8 mouse cellular contexts compared by ENCODE assay signal in genomic region chr13:100651439-100652186, GRCm38 (mm10). TPM values are rescaled to one million over a fixed set of nuclear protein-coding genes. Genes with fewer than 3 reads are reported as not detected.
DNase-seq lines count a peak whose midpoint lies in the region; ATAC-seq and TF ChIP-seq lines count a peak whose summit lies in the region.

TSS of gene Taf9 (plus strand) at chr13:100651579.

- peaks cover 40% of the 10 kb centered on the region for H3K36me3 ChIP-seq in hindbrain, embryonic 10.5 days
- peaks cover 34% of the 10 kb centered on the region for H3K36me3 ChIP-seq in liver, embryonic 13.5 days
- 0 out of 2 replicates have a peak, but pooled peaks cover 3% of the 10 kb centered on the region for H3K36me3 ChIP-seq in stomach, postnatal 0 days (ENCODE audit: control insufficient read depth, insufficient read depth, low read length)

- peak within 1 kb of the TSS; percentile 94 for H3K4me3 ChIP-seq in hindbrain, embryonic 10.5 days
- H3K4me3 ChIP-seq in liver, embryonic 13.5 days (replicated peaks) = peak within 1 kb of the TSS; percentile 93
- peak within 1 kb of the TSS; percentile 90 for H3K4me3 ChIP-seq in stomach, postnatal 0 days (ENCODE audit: low read depth, low read length)

- peak in 1 of 2 experiments; percentile 12 for DNase-seq in frontal cortex, adult 2 months (ENCODE audit: extremely low spot score in 1 of 2, low spot score in 1 of 2)
- no peak for DNase-seq in frontal cortex, postnatal 25 days (ENCODE audit: low spot score in 2 of 2)
- DNase-seq in 3T3-L1 (ENCODE audit: low read depth, low spot score) = peak; percentile 56
- peak; percentile 28 for DNase-seq in c-Kit-positive CD71-positive TER-119-positive erythroid progenitor cells, embryonic 14.5 days (ENCODE audit: low spot score)
- DNase-seq in hindbrain, embryonic 10.5 days (ENCODE audit: low spot score) = no peak
- no peak for DNase-seq in liver, embryonic 13.5 days
- DNase-seq in stomach, postnatal 0 days (ENCODE audit: low spot score) = no peak
- no peak for DNase-seq in cerebellum, adult 9-10 months

- TF ChIP-seq CTCF in stomach, postnatal 0 days (IDR thresholded peaks at IDR 0.05; ENCODE audit: low read depth) = no peak

- H3K9me3 ChIP-seq in hindbrain, embryonic 10.5 days = no peaks in the 10 kb centered on the region
- H3K9me3 ChIP-seq in liver, embryonic 13.5 days (replicated peaks) = no peaks in the 10 kb centered on the region
- no peaks in the 10 kb centered on the region for H3K9me3 ChIP-seq in stomach, postnatal 0 days (ENCODE audit: control insufficient read depth, low read length)

- no peaks in the 10 kb centered on the region for H3K27me3 ChIP-seq in hindbrain, embryonic 10.5 days (ENCODE audit: insufficient read depth, poor library complexity, severe bottlenecking)
- H3K27me3 ChIP-seq in liver, embryonic 13.5 days = no peaks in the 10 kb centered on the region
- H3K27me3 ChIP-seq in stomach, postnatal 0 days (ENCODE audit: control insufficient read depth, insufficient read depth, low read length) = no peaks in the 10 kb centered on the region

- under 1% methylated on average over 63 of the region's 63 CpGs for WGBS in hindbrain, embryonic 10.5 days
- WGBS in liver, embryonic 13.5 days (ENCODE audit: insufficient replicate concordance) = under 1% methylated on average over 62 of the region's 63 CpGs
- WGBS in stomach, postnatal 0 days = 0% methylated on average over 54 of the region's 63 CpGs

- peaks cover 9% of the 10 kb centered on the region for H3K4me1 ChIP-seq in hindbrain, embryonic 10.5 days (replicated peaks)
- peaks cover 20% of the 10 kb centered on the region for H3K4me1 ChIP-seq in liver, embryonic 13.5 days (replicated peaks)
- H3K4me1 ChIP-seq in stomach, postnatal 0 days (replicated peaks; ENCODE audit: control insufficient read depth, insufficient read depth) = 0 out of 2 replicates have a peak, but pooled peaks cover 3% of the 10 kb centered on the region

- H3K9ac ChIP-seq in liver, embryonic 13.5 days = peak within 1 kb of the TSS; percentile 89
- H3K9ac ChIP-seq in stomach, postnatal 0 days (ENCODE audit: low read length) = peak within 1 kb of the TSS; percentile 85

- peak within 1 kb of the TSS; percentile 85 for H3K4me2 ChIP-seq in liver, embryonic 13.5 days
- H3K4me2 ChIP-seq in stomach, postnatal 0 days (replicated peaks; ENCODE audit: low read depth) = peak within 1 kb of the TSS; percentile 71

- peak; percentile 59 for ATAC-seq in liver, embryonic 13.5 days (ENCODE audit: low read depth)
- ATAC-seq in stomach, postnatal 0 days (ENCODE audit: low FRiP score, low TSS enrichment) = peak; percentile 72; the same call in 1 of the 2 replicates

- TF ChIP-seq EP300 in stomach, postnatal 0 days (optimal IDR thresholded peaks at IDR 0.05) = no peak

- H3K27ac ChIP-seq in hindbrain, embryonic 10.5 days = peak within 1 kb of the TSS; percentile 100
- peak within 1 kb of the TSS; percentile 87 for H3K27ac ChIP-seq in liver, embryonic 13.5 days
- H3K27ac ChIP-seq in stomach, postnatal 0 days (replicated peaks) = peak within 1 kb of the TSS; percentile 96

RNA-seq across cellular contexts. Expression of gene Taf9, which starts in this region (rescaled TPM):
- 19.4 and 21.2 TPM in 2 replicates for polyA plus RNA-seq in frontal cortex, adult 2 months (2012; rRNA removed)
- 20.8 and 30.2 TPM in 2 replicates for polyA plus RNA-seq in hindbrain, embryonic 10.5 days (2016; fragmentation: Nextera tagmentation; extraction: Ambion mirVana)
- 15.9 and 16.8 TPM in 2 replicates for polyA plus RNA-seq in liver, embryonic 13.5 days (2015; fragmentation: Nextera tagmentation; extraction: Ambion mirVana)
- polyA plus RNA-seq in stomach, postnatal 0 days (2015; fragmentation: Nextera tagmentation; extraction: Ambion mirVana) = 9.6 and 10.9 TPM in 2 replicates

Comparison
In these comparisons a context has a peak if more than half of its experiments do, and no peak if none do; other contexts are left out.
1. DNase-seq: peak in 3T3-L1 (single experiment) and c-Kit-positive CD71-positive TER-119-positive erythroid progenitor cells, embryonic 14.5 days (single experiment); none in frontal cortex, postnatal 25 days (0 of 2), hindbrain, embryonic 10.5 days (single experiment), liver, embryonic 13.5 days (single experiment), stomach, postnatal 0 days (single experiment) and cerebellum, adult 9-10 months (single experiment).
2. Peak in every context shown above with its lines, with median percentiles within 50 percentile points of each other: H3K27ac ChIP-seq and H3K4me3 ChIP-seq.